Mouse (Mus musculus): ENCODE measurements around the gene Scly. TPM values are rescaled to one million over a fixed set of nuclear protein-coding genes. Genes with fewer than 3 reads are reported as not detected.

The Scly gene
- polyA plus RNA-seq, 1 experiment from 2014 or later = 11.5 TPM

- H3K27me3 ChIP-seq (ENCODE audit: control insufficient read depth, insufficient read depth, low read length) = no peaks in the 10 kb centered on the region
- no peak overlapping the region for H3K27ac ChIP-seq (replicated peaks; ENCODE audit: low read depth, low read length)
- no peaks in the 10 kb centered on the region for H3K4me1 ChIP-seq (ENCODE audit: control insufficient read depth, insufficient read depth, low read length)
- no peak overlapping the region for H3K9ac ChIP-seq (ENCODE audit: low read length)
- WGBS = 89% methylated on average over 5 of the region's 5 CpGs
- no peak overlapping the region for H3K4me3 ChIP-seq (ENCODE audit: low read depth, low read length)
- no peak for DNase-seq (ENCODE audit: low spot score)
- no peaks in the 10 kb centered on the region for H3K9me3 ChIP-seq (ENCODE audit: control insufficient read depth, low read length)
- H3K36me3 ChIP-seq (ENCODE audit: control insufficient read depth, insufficient read depth, low read length) = no peaks in the 10 kb centered on the region; the same call in 1 of the 2 replicates
- no peak for ATAC-seq (ENCODE audit: insufficient number of reproducible peaks, low FRiP score, low TSS enrichment, low read depth)
- no peak overlapping the region for H3K4me2 ChIP-seq (ENCODE audit: low read depth, severe bottlenecking)
Observed at GRCm38 (mm10) chr1:91259794-91260193, 38.3 kb upstream of the Scly start.

- Histone ChIP-seq H3K27me3 (ENCODE audit: control insufficient read depth, insufficient read depth, low read length) (no peaks in the 10 kb centered on the region), H3K9ac (ENCODE audit: low read length) (no peak overlapping the region), H3K9me3 (ENCODE audit: control insufficient read depth, low read length) (no peaks in the 10 kb centered on the region), H3K4me1 (ENCODE audit: control insufficient read depth, insufficient read depth, low read length) (no peaks in the 10 kb centered on the region), H3K27ac (replicated peaks; ENCODE audit: low read depth, low read length) (no peak overlapping the region), H3K4me2 (ENCODE audit: low read depth, severe bottlenecking) (no peak overlapping the region), H3K36me3 (ENCODE audit: control insufficient read depth, insufficient read depth, low read length) (no peaks in the 10 kb centered on the region; the same call in 1 of the 2 replicates), H3K4me3 (ENCODE audit: low read depth, low read length) (no peak overlapping the region)
- no peak for ATAC-seq (ENCODE audit: insufficient number of reproducible peaks, low FRiP score, low TSS enrichment, low read depth)
- 92% methylated on average over 7 of the region's 7 CpGs for WGBS
- DNase-seq (ENCODE audit: low spot score) = no peak
Observed at GRCm38 (mm10) chr1:91262508-91262907, 35.6 kb upstream of the Scly start.

- 88% methylated on average over 2 of the region's 2 CpGs for WGBS
- H3K27me3 ChIP-seq (ENCODE audit: control insufficient read depth, insufficient read depth, low read length) = no peaks in the 10 kb centered on the region
Observed at GRCm38 (mm10) chr1:91272260-91272659, 25.9 kb upstream of the Scly start.

GRCm38 (mm10) chr1:91276581-91276980 lies 21.6 kb upstream of the Scly start:
- no peak for DNase-seq (ENCODE audit: low spot score)
- Histone ChIP-seq H3K27me3 (ENCODE audit: control insufficient read depth, insufficient read depth, low read length) (no peaks in the 10 kb centered on the region), H3K36me3 (ENCODE audit: control insufficient read depth, insufficient read depth, low read length) (peaks cover 6% of the 10 kb centered on the region; the same call in 1 of the 2 replicates), H3K9ac (ENCODE audit: low read length) (no peak overlapping the region), H3K4me2 (ENCODE audit: low read depth, severe bottlenecking) (no peak overlapping the region), H3K4me3 (ENCODE audit: low read depth, low read length) (no peak overlapping the region), H3K4me1 (ENCODE audit: control insufficient read depth, insufficient read depth, low read length) (no peaks in the 10 kb centered on the region), H3K27ac (replicated peaks; ENCODE audit: low read depth, low read length) (no peak overlapping the region), H3K9me3 (ENCODE audit: control insufficient read depth, low read length) (no peaks in the 10 kb centered on the region)
- WGBS = 91% methylated on average over 4 of the region's 4 CpGs
- no peak for ATAC-seq (ENCODE audit: insufficient number of reproducible peaks, low FRiP score, low TSS enrichment, low read depth)

More at GRCm38 (mm10) chr1:91272260-91272659, 25.9 kb upstream of the Scly start:
- Histone ChIP-seq H3K9ac (ENCODE audit: low read length) (no peak overlapping the region), H3K4me2 (ENCODE audit: low read depth, severe bottlenecking) (no peak overlapping the region), H3K27ac (replicated peaks; ENCODE audit: low read depth, low read length) (no peak overlapping the region), H3K4me3 (ENCODE audit: low read depth, low read length) (no peak overlapping the region), H3K36me3 (ENCODE audit: control insufficient read depth, insufficient read depth, low read length) (peaks cover 3% of the 10 kb centered on the region; the same call in 1 of the 2 replicates), H3K9me3 (ENCODE audit: control insufficient read depth, low read length) (no peaks in the 10 kb centered on the region), H3K4me1 (ENCODE audit: control insufficient read depth, insufficient read depth, low read length) (no peaks in the 10 kb centered on the region)
- DNase-seq (ENCODE audit: low spot score) (no peak), ATAC-seq (ENCODE audit: insufficient number of reproducible peaks, low FRiP score, low TSS enrichment, low read depth) (no peak)

- peaks cover 6% of the 10 kb centered on the region; the same call in 1 of the 2 replicates for H3K36me3 ChIP-seq (ENCODE audit: control insufficient read depth, insufficient read depth, low read length)
- H3K27me3 ChIP-seq (ENCODE audit: control insufficient read depth, insufficient read depth, low read length) = no peaks in the 10 kb centered on the region
- no peak overlapping the region for H3K4me3 ChIP-seq (ENCODE audit: low read depth, low read length)
- no peak overlapping the region for H3K9ac ChIP-seq (ENCODE audit: low read length)
- no peak overlapping the region for H3K4me2 ChIP-seq (ENCODE audit: low read depth, severe bottlenecking)
- WGBS = 85% methylated on average over 2 of the region's 2 CpGs
- DNase-seq (ENCODE audit: low spot score) = no peak
- H3K9me3 ChIP-seq (ENCODE audit: control insufficient read depth, low read length) = no peaks in the 10 kb centered on the region
- H3K27ac ChIP-seq (replicated peaks; ENCODE audit: low read depth, low read length) = no peak overlapping the region
- ATAC-seq (ENCODE audit: insufficient number of reproducible peaks, low FRiP score, low TSS enrichment, low read depth) = no peak
- H3K4me1 ChIP-seq (ENCODE audit: control insufficient read depth, insufficient read depth, low read length) = no peaks in the 10 kb centered on the region
Observed at GRCm38 (mm10) chr1:91277480-91277879, 20.7 kb upstream of the Scly start.

- no peak overlapping the region for H3K27ac ChIP-seq (replicated peaks; ENCODE audit: low read depth, low read length)
- H3K9ac ChIP-seq (ENCODE audit: low read length) = no peak overlapping the region
- H3K4me2 ChIP-seq (ENCODE audit: low read depth, severe bottlenecking) = no peak overlapping the region
- no peaks in the 10 kb centered on the region for H3K27me3 ChIP-seq (ENCODE audit: control insufficient read depth, insufficient read depth, low read length)
- peaks cover 6% of the 10 kb centered on the region; the same call in 1 of the 2 replicates for H3K36me3 ChIP-seq (ENCODE audit: control insufficient read depth, insufficient read depth, low read length)
- no peaks in the 10 kb centered on the region for H3K4me1 ChIP-seq (ENCODE audit: control insufficient read depth, insufficient read depth, low read length)
- WGBS = 97% methylated on average over 3 of the region's 3 CpGs
- no peaks in the 10 kb centered on the region for H3K9me3 ChIP-seq (ENCODE audit: control insufficient read depth, low read length)
- DNase-seq (ENCODE audit: low spot score) (no peak), ATAC-seq (ENCODE audit: insufficient number of reproducible peaks, low FRiP score, low TSS enrichment, low read depth) (no peak)
- H3K4me3 ChIP-seq (ENCODE audit: low read depth, low read length) = no peak overlapping the region
Observed at GRCm38 (mm10) chr1:91278410-91279119, 19.6 kb upstream of the Scly start.

GRCm38 (mm10) chr1:91279126-91279525 lies 19.0 kb upstream of the Scly start:
- ATAC-seq (ENCODE audit: insufficient number of reproducible peaks, low FRiP score, low TSS enrichment, low read depth) (no peak), DNase-seq (ENCODE audit: low spot score) (no peak)
- Histone ChIP-seq H3K4me2 (ENCODE audit: low read depth, severe bottlenecking) (no peak overlapping the region), H3K36me3 (ENCODE audit: control insufficient read depth, insufficient read depth, low read length) (peaks cover 6% of the 10 kb centered on the region; the same call in 1 of the 2 replicates), H3K4me3 (ENCODE audit: low read depth, low read length) (no peak overlapping the region), H3K27me3 (ENCODE audit: control insufficient read depth, insufficient read depth, low read length) (no peaks in the 10 kb centered on the region), H3K9ac (ENCODE audit: low read length) (no peak overlapping the region), H3K4me1 (ENCODE audit: control insufficient read depth, insufficient read depth, low read length) (no peaks in the 10 kb centered on the region), H3K27ac (replicated peaks; ENCODE audit: low read depth, low read length) (no peak overlapping the region), H3K9me3 (ENCODE audit: control insufficient read depth, low read length) (no peaks in the 10 kb centered on the region)
- WGBS = 87% methylated on average over 1 of the region's 1 CpGs

GRCm38 (mm10) chr1:91282582-91282981 lies 15.6 kb upstream of the Scly start:
- 100% methylated on average over 1 of the region's 1 CpGs for WGBS
- H3K27me3 ChIP-seq (ENCODE audit: control insufficient read depth, insufficient read depth, low read length) = no peaks in the 10 kb centered on the region
- ATAC-seq (ENCODE audit: insufficient number of reproducible peaks, low FRiP score, low TSS enrichment, low read depth) = no peak

More at GRCm38 (mm10) chr1:91282582-91282981, 15.6 kb upstream of the Scly start:
- H3K4me1 ChIP-seq (ENCODE audit: control insufficient read depth, insufficient read depth, low read length) = no peaks in the 10 kb centered on the region
- H3K4me3 ChIP-seq (ENCODE audit: low read depth, low read length) = no peak overlapping the region
- no peak overlapping the region for H3K27ac ChIP-seq (replicated peaks; ENCODE audit: low read depth, low read length)
- DNase-seq (ENCODE audit: low spot score) = no peak
- H3K9ac ChIP-seq (ENCODE audit: low read length) = no peak overlapping the region
- no peak overlapping the region for H3K4me2 ChIP-seq (ENCODE audit: low read depth, severe bottlenecking)
- H3K36me3 ChIP-seq (ENCODE audit: control insufficient read depth, insufficient read depth, low read length) = peaks cover 9% of the 10 kb centered on the region; the same call in 1 of the 2 replicates
- no peaks in the 10 kb centered on the region for H3K9me3 ChIP-seq (ENCODE audit: control insufficient read depth, low read length)
